Mouse (Mus musculus): Measurements from ENCODE around the gene B3galt1.

- TF ChIP-seq CTCF (IDR thresholded peaks at IDR 0.05) (no peak), POLR2A (IDR thresholded peaks at IDR 0.05; ENCODE audit: insufficient read depth, low read depth, low read length) (no peak)
Observed at GRCm38 (mm10) chr2:67654847-67655246, 89.2 kb downstream of the B3galt1 start.

Measured in heart, adult 2 months (tissue).